Mouse (Mus musculus): ENCODE results near the gene Cypt14.
"Not testable (repeated sequence)": the region's sequence is repeated elsewhere in the genome, so short reads cannot be mapped to it uniquely, and the experiment has no call there.

Cypt14 gene

DNA sequence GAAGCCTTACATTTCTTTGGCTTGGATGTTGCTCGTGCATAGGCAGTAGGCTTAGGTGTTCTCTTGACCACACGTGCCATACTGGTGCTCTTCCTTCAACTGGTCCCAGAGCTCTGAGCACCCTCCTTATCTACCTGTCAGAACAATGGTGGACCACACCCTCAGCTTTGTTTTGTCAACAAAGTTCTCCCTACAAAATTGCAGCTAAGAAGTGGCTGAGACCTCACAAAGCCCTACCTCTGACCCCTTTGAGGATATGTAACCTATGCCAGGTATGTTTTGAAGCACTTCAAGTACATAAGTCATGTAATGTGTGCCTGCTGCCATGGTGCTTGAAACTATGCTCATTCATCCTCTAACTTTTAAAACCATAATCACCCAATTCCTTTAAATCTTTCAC is at the start of gene Cypt14:
TSS of gene Cypt14 (minus strand) at position 101 of the 400 bp plus-strand sequence.
- not testable (repeated sequence) for DNase-seq (ENCODE audit: inconsistent age in 2 of 2, low spot score in 1 of 2)
